Mouse (Mus musculus): ENCODE measurements around the gene Shank2.

The Shank2 gene

DNA sequence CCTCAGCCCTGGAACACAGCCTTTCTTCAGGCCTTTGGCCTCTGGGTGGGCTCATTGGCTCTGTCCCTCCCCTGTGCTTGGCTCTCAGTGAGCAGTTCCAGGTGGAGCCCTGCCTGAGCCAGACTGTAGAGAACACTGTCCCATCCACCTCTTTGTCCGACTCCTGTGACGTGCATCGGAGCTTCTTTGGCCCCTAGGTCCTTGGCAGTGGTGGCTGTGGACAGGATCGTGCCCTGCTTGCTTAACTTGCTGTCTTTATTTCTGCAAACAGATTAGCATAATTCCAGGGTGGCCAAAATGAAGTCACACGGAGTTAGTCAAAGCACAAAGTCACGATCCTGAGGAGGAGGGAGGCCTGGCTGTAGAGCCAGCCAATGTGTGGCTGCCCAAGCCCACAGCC lies 419.8 kb downstream of the Shank2 start:
- 44% methylated on average over 6 of the region's 6 CpGs for WGBS

- 4% methylated on average over 8 of the region's 8 CpGs for WGBS
Observed at GRCm38 (mm10) chr7:144425953-144426352, 424.2 kb downstream of the Shank2 start.

DNA sequence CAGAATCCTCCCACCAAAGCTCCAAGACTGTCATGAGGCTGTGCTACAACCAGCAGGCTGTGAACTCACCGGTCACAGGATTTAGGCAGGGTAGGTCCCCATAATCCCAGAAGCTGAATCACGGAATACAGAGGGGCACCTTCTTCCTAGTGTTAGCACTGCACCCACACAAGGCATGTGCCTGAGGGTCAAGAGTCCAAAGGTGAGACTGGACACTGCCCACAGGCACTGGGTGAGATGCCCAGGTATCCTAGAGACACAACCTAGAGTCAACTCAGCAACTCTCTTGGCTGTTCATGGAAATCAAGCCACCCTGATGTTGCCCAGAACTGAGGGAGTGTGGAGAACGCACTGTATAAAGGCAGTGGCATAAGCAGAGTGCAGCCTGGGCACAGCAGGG lies 424.9 kb downstream of the Shank2 start:
- WGBS, result 76% methylated on average over 3 of the region's 3 CpGs

DNA sequence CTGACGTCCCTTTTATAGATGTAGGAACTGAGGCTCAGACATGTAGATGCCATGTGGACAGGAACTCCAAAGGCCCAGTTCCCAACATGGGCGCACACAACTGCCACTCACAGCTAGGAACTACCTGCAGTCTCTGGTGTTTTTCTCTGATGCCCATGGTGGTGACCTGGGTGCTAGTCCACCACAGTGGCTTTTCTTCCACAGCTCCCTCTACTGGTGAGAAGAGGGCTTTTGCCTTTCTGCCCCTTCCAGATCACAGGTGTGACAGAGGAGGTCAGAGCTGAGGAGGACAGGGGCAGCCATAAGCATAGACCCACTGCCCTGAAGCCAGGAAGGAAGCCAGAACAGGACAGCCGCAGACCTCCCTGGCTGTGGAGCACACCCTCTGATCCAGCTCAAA lies 425.7 kb downstream of the Shank2 start:
- WGBS, result 78% methylated on average over 3 of the region's 3 CpGs

DNA sequence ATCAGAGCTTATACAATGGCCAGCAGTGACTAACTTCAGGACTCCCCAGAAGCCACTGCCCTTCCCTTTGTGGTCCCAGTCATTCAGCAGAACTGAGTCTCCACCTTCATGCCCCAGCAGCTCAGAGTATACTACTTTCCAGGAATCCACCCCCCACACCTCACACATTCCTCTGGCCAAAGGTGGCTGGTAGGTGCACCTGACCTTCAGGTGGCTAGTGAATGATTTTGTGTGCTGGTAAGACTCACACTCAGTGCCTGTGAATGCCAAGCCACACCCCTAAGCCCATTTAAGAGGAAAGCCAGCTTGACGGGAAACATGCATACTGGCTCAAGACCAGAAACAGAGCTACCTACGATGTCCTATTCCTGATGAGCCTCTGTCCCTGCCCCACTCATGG lies 431.2 kb downstream of the Shank2 start:
- whole genome bisulfite sequencing, result 76% methylated on average over 2 of the region's 2 CpGs

DNA sequence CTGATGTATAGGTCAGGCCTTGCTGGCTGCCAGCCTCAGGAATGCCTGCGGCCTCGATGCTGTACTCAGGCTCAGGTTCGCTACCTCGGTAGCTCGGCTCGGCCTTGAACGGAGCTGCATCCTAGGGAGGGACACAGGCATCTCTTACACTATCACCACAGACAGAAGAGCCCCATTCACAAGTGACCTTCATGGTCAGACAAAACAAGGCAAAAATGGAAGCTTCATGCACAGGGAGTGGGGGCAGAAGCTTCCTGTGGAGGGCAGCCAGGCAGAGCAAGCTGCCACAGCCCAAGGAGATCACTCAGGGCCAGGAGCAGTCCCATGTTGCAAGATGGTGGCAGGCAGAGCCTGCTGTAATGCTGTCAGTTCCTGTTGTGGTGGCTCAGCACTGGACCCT lies 437.1 kb downstream of the Shank2 start:
- 96% methylated on average over 7 of the region's 7 CpGs for WGBS

- 63% methylated on average over 11 of the region's 11 CpGs for WGBS
Observed at GRCm38 (mm10) chr7:144441466-144441865, 439.7 kb downstream of the Shank2 start.

GRCm38 (mm10) chr7:144441976-144442375 lies 440.2 kb downstream of the Shank2 start:
- 78% methylated on average over 4 of the region's 4 CpGs for WGBS

DNA sequence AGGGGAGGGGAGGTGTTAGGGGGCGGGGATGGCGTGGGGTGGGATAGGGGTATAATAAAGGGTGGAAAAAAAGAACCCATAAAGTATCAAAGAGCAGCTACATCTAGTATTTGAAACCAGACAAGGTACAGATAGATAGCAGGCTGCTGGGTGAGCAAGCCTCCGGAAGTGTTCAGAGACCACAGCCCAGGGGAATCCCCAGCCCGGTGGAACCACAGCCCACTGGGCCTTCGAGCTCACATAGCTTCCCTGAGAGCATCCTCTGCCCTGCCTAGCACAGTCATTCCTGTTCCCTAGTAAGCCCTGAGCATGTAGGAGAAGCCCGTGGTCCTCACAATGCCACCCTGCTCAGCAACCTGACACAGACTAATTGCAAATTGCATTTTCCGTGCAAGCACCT lies 443.1 kb downstream of the Shank2 start:
- WGBS, result 85% methylated on average over 7 of the region's 7 CpGs

DNA sequence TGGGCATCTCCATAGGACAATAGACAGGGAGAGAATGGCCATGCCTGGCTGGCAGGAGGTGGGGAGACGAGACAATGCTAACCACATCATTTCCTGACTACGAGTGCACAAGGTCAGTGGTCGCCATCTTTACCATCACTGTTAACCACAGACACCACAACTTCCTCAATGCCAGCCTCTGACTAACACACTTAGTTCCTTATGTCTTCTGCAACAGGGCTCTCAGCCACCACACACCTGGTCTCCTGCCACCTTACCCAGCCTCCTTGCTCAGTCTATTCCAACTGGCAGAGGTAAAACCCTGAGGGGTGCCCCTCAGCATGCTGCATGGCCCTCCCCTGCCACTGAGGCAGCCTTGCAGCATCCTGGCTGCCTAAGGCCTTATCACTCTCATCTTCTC lies 445.4 kb downstream of the Shank2 start:
- WGBS, result 84% methylated on average over 3 of the region's 3 CpGs

DNA sequence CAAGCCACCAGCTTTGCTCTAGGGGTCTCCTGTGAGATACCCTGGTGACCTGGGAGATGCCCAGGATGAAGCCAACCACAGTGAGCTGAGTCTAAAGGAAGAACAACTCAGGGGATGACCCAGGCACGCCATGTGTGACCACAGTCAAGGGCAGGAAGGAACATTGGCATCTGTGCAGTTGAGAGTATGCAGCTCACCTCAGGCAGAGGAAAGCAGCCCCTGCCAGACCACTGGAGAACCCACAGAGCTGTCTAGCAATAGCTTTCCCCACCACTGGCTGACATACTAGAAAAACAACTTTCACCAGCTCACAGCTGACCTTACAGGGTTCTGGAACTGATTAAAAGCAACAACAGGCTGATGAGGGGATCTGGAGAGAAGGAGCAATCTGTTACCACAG lies 446.5 kb downstream of the Shank2 start:
- WGBS, result 96% methylated on average over 1 of the region's 1 CpGs

DNA sequence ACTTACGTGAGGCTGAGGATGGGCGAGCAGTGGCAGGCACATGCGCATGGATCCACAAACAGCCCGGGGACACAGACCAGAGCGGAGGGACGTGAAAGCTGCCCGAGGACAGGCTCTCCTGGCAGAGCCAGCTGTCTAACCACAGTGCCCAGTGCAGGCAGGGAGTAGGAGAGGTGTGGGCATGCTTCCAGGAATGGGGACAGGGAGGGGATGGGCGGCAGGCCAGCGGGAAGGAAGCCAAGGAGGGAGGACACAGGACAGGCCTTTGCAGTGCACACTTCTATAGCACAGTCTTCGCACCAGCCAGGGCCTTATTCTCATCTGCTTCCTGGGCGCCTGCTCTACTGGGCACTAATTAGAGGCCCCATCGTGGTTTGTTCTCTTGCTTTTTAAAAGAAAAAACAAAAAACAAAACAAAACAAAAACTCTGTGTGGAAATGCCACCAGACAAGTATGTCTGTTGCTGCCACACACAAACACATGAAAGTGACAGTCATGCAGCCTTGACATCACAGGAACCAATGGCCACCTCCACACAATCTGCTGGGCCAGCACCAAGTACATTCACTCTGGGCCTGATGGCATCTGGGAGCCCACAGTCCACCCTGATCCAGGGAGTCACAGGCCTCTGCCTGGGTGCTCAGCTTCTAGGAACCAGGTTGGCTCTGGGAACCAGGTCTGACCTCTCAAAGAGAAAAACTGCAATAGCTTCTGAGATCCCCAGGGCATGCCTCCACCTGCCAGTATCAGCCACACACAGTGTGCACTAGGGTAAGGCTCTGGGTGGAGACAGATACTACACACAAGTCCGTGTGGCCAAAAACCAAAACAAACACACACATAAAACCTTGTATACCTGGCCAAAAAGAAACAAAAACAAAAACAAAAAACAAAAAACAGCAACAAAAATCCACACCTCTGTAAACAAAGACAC lies 448.2 kb downstream of the Shank2 start:
- WGBS, result 45% methylated on average over 13 of the region's 13 CpGs

- 67% methylated on average over 9 of the region's 9 CpGs for WGBS
Observed at GRCm38 (mm10) chr7:144450661-144451060, 448.9 kb downstream of the Shank2 start.

DNA sequence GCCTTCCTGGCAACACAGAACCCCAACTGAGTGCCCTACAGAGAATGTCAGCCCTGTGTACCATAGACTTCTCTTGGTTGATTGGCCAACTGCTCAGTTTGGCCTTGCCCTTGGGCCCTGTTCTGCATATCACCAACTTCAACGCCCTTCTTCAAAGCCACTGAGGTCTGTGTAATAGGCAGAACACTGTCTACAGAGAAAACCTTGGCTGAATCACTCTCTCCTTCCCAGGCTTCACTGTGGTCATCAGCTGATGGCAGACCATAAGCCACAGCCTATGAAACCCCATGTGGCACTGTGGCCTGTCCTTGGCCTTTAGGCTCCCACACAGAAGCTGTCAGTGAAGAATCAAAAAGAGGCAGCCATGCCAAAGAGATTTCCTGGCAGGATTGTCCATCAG lies 457.2 kb downstream of the Shank2 start:
- WGBS, result 100% methylated on average over 1 of the region's 1 CpGs

DNA sequence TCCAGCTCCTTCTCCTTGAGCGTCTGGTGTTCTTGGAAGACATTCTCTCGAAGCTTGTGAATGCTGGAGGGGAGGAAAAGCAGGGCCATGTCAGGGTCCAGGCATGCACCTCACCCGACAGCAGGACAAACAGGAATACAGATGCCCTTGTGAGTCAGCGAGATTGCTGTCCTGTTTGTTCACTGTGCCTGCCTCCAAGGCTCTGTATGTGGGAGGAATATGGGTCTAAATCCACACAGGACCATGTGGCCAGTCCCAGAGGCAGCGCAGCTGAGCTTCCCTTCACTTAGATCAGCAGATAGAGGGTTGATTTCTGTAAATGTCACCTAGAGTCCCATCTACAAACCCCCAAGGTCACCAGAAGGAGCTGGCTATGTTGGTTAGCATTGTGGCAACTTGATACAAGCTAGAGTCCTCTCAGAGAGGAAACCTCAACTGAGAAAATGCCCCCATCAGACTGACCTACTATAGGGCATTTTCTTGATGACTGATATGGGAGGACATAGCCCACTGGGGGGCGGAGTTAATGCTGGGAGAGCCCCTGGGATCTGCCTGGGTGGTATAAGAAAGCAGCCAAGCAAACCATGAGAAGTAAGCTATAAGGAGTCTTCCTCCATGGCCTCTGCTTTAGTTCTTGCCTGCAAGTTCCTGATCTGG lies 459.6 kb downstream of the Shank2 start:
- 79% methylated on average over 6 of the region's 6 CpGs for WGBS

DNA sequence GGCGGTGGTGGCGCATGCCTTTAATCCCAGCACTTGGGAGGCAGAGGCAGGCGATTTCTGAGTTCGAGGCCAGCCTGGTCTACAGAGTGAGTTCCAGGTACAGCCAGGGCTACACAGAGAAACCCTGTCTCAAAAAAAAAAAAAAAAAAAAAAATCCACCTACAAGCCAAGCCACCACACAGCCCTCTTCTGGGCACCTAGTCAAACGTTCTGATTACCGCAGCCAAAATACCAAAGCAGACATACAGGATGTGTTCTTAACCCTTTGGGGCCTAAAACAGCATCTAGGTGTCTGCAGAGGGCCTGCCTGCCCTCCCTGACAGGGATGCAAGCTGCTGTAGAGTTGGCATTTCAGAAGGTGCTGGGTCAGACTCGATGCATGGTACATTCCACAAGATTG lies 460.8 kb downstream of the Shank2 start:
- 60% methylated on average over 7 of the region's 7 CpGs for WGBS

GRCm38 (mm10) chr7:144468741-144469140 lies 467.0 kb downstream of the Shank2 start:
- WGBS, result 94% methylated on average over 5 of the region's 5 CpGs

GRCm38 (mm10) chr7:144469181-144469641 lies 467.5 kb downstream of the Shank2 start:
- WGBS, result 7% methylated on average over 4 of the region's 4 CpGs

DNA sequence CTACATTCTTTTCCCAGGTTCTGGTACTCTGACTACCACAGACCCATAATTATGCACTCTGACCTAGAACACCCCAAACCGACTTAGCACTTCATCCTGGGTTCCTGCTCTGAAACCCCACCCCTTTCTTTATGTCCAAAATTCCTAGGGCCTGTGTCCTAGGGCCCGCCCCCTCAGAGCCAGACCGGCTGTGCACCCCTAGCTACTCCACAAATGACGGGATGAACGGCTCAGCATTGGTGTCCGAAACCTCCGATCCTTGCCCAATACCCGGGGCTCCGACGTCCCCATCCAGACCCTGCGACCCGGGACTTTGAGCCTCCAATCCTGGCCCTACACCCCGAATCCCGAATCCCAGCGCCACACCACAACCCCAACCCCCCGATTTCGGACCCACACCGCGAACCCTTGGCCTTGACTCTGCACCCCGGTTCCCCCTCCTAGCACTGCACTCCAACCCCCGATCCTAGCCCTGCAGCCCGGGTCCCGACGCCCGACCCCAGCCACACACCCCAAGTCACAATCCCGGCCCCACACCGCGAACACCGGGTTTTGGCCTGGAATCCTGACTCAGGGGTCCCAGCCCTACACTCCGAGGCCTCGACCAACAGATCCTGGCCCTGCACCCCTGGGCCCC lies 468.3 kb downstream of the Shank2 start:
- 1% methylated on average over 31 of the region's 31 CpGs for WGBS

GRCm38 (mm10) chr7:144470545-144471059 lies 468.9 kb downstream of the Shank2 start, which contains the start of gene Cttn:
Gene Cttn, minus strand, starts transcription at chr7:144471009.
- 2% methylated on average over 30 of the region's 30 CpGs for WGBS

GRCm38 (mm10) chr7:144471103-144471502 lies 469.4 kb downstream of the Shank2 start:
- 52% methylated on average over 2 of the region's 2 CpGs for WGBS

DNA sequence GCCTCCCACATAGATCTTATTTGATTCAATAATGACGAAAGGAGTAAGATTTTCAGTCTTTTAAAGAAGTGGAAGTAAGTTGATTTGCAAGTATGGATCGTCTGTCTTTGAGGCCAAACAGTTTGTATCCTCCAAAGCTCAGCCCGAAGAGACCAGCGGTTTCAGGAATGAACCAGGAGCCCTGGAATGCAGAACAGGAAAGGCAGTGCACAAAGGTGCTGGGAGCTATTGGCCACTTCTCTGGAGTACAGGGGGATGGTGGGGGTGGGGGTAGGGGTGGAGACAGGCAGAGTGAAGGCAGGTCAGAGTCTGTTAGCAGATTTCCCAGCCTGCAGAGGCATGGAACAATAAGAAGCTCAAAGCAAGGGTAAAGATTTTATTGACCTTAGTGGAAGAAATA lies 471.8 kb downstream of the Shank2 start:
- 60% methylated on average over 4 of the region's 4 CpGs for WGBS

All from cerebral cortex, adult 2 months (tissue).